Mouse (Mus musculus) heart, embryonic 12.5 days (tissue): ENCODE results near the gene Cox6b1. TPM values are rescaled to one million over a fixed set of nuclear protein-coding genes. Genes with fewer than 3 reads are reported as not detected.

ENCODE experiments used
- ATAC-seq: fragments of 200-750 bp; cut with Nextera tagmentation; 2 replicates; pipeline ENCODE4 v1.8.0; 2017; ENCODE audit warnings: moderate TSS enrichment, moderate library complexity; ENCODE audit not compliant: insufficient number of reproducible peaks, low FRiP score
- H3K27ac ChIP-seq: fragments of 300-500 bp; sonication (generic); 2 replicates; pipeline ENCODE4 v1.5.1; 2016; ENCODE audit warnings: mild to moderate bottlenecking, moderate library complexity; ENCODE audit not compliant: poor library complexity, severe bottlenecking
- H3K27me3 ChIP-seq: fragments of 300-500 bp; sonication (generic); replicated peaks from 2 replicates; pipeline ENCODE4 v1.6.1; 2016; ENCODE audit warnings: mild to moderate bottlenecking, moderate library complexity
- H3K36me3 ChIP-seq: fragments of 300-500 bp; sonication (generic); 2 replicates; pipeline ENCODE4 v1.6.1; 2016; ENCODE audit warnings: mild to moderate bottlenecking, moderate library complexity
- H3K4me1 ChIP-seq: fragments of 300-500 bp; sonication (generic); replicated peaks from 2 replicates; pipeline ENCODE4 v1.6.1; 2016; ENCODE audit warnings: mild to moderate bottlenecking
- H3K4me2 ChIP-seq: fragments of 300-500 bp; sonication (generic); 2 replicates; pipeline ENCODE4 v1.6.1; 2016; ENCODE audit warnings: mild to moderate bottlenecking, moderate library complexity
- H3K4me3 ChIP-seq: fragments of 300-500 bp; sonication (generic); 2 replicates; pipeline ENCODE4 v1.5.1; 2016; ENCODE audit warnings: mild to moderate bottlenecking
- H3K9ac ChIP-seq: fragments of 300-500 bp; sonication (generic); 2 replicates; pipeline ENCODE4 v1.6.1; 2016; ENCODE audit warnings: mild to moderate bottlenecking, moderate library complexity
- H3K9me3 ChIP-seq: fragments of 300-500 bp; sonication (generic); replicated peaks from 2 replicates; pipeline ENCODE4 v1.6.1; 2016; ENCODE audit warnings: mild to moderate bottlenecking, moderate library complexity
- WGBS: fragments of 180-500 bp; shearing (Covaris S2); methylation state at CpG from one replicate; pipeline ENCODE4 v1.1.7; 2016; 5-methylcytosine and 5-hydroxymethylcytosine counted together
- polyA plus RNA-seq: library from polyadenylated mRNA; unstranded; fragments of >200 nt; fragmentation: Nextera tagmentation; extraction: Ambion mirVana; gene quantifications from 2 replicates; pipeline ENCODE4 v1.2.1, GENCODE M21; 2016

The Cox6b1 gene
- polyA plus RNA-seq, 1 experiment from 2014 or later, result 1,831 TPM

DNA sequence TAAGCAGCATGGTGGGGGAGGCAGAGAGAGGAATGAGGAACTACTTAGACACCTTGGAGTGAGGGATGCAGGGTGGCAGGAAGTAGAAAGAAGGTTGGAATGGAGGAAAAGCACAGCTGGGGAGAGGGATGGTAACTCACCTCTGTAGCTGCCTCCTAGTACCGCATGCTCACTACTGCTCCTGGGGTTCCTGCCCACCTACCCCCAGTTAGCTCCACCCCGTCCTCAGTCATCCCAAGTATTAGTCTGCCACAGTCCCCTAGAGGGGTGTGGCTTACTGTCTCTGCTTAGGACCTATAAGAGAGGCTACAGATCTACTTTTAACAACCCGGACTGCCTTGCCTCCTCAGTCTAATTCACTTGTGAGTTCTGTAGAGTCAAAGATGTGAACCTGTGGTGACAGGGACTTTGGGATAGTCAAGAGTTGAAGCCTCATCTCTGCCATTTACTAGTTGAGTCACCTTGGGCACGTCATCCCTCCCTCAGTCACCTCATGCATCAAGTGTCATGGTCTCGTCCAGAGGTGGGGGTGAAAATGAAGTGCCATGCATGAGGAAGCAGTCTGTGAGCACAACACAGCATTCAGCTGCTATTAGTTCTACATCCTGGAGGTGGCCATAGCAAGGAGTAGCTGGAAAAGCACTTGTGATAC is 33.1 kb downstream of the Cox6b1 start:
- Histone ChIP-seq H3K36me3 (no peaks in the 10 kb centered on the region), H3K4me2 (no peak overlapping the region), H3K4me1 (peaks cover 5% of the 10 kb centered on the region; the same call in 1 of the 2 replicates), H3K9ac (no peak overlapping the region), H3K27ac (no peak overlapping the region), H3K4me3 (no peak overlapping the region), H3K27me3 (0 out of 2 replicates have a peak, but pooled peaks cover 17% of the 10 kb centered on the region), H3K9me3 (no peaks in the 10 kb centered on the region)
- no peak for ATAC-seq
- WGBS, result 37% methylated on average over 5 of the region's 5 CpGs

DNA sequence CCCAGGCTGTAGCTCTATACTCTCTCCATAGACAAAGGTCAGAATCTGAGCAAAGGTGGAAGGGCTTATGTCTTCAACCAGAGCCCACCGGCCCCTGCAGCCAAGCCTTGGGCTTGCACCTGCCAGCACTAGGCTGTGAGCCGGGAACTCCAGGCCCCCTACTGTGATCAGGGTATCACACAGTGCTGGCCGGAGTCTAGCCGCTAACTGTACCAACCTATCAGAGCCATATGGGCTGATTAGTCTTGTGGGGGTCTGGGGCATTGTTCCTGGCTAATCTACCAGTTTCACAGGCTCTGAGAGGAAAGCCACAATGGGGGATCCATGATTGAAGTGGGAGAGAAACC is 34.4 kb downstream of the Cox6b1 start:
- no peak overlapping the region for H3K4me3 ChIP-seq
- H3K27me3 ChIP-seq, result 0 out of 2 replicates have a peak, but pooled peaks cover 17% of the 10 kb centered on the region
- no peak overlapping the region for H3K9ac ChIP-seq
- H3K27ac ChIP-seq, result no peak overlapping the region
- no peaks in the 10 kb centered on the region for H3K9me3 ChIP-seq
- peaks cover 5% of the 10 kb centered on the region for H3K36me3 ChIP-seq
- whole genome bisulfite sequencing, result 39% methylated on average over 4 of the region's 4 CpGs
- H3K4me1 ChIP-seq, result peaks cover 15% of the 10 kb centered on the region
- H3K4me2 ChIP-seq, result no peak overlapping the region
- no peak for ATAC-seq

DNA sequence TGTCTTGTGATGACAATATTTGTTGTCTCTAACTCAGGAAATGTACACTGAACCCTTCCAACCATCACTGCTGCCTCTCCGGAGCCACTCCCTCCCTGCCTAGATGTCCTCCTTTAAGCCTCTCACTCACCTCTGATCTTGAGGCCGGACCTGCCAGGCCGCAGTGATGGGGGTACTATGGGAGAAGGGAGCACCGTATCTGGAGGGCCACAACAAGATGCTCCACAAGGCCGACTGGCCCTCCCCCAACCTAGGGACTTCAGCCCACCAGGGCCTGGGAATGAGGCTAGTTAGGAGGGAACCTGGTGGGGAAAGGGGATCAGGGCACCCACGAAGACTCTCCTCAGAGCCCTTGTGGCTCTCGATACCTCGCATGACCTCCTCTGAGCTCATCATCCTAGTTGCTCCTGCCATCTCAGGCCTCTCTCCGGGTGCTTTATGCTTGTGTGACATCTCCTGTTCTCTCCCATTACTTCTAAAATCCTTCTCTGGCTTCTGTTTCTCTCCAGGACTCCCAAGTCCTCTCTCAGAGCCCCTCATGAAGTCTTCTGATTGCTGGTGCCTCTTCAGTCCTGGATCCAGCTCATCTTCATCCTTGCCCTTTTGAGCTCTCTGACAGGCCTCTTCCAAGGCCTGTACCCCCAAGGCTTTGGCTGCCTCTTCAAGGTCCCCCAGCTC is 34.9 kb downstream of the Cox6b1 start:
- Histone ChIP-seq H3K27ac (no peak overlapping the region), H3K4me1 (peaks cover 16% of the 10 kb centered on the region), H3K36me3 (peaks cover 11% of the 10 kb centered on the region), H3K4me3 (no peak overlapping the region), H3K9ac (no peak overlapping the region), H3K4me2 (no peak overlapping the region), H3K9me3 (no peaks in the 10 kb centered on the region), H3K27me3 (0 out of 2 replicates have a peak, but pooled peaks cover 17% of the 10 kb centered on the region)
- 78% methylated on average over 9 of the region's 9 CpGs for WGBS
- no peak for ATAC-seq

- Histone ChIP-seq H3K36me3 (peaks cover 25% of the 10 kb centered on the region), H3K9me3 (no peaks in the 10 kb centered on the region), H3K4me2 (peak overlapping the region; percentile 93), H3K27me3 (0 out of 2 replicates have a peak, but pooled peaks cover 11% of the 10 kb centered on the region), H3K9ac (peak overlapping the region; percentile 92), H3K27ac (peak overlapping the region; percentile 89), H3K4me1 (peaks cover 16% of the 10 kb centered on the region), H3K4me3 (peak overlapping the region; percentile 82)
- WGBS, result 29% methylated on average over 40 of the region's 40 CpGs
- ATAC-seq, result peak; percentile 63
These were observed 36.3 kb downstream of the Cox6b1 start for GRCm38 (mm10) chr7:30589435-30590301.

DNA sequence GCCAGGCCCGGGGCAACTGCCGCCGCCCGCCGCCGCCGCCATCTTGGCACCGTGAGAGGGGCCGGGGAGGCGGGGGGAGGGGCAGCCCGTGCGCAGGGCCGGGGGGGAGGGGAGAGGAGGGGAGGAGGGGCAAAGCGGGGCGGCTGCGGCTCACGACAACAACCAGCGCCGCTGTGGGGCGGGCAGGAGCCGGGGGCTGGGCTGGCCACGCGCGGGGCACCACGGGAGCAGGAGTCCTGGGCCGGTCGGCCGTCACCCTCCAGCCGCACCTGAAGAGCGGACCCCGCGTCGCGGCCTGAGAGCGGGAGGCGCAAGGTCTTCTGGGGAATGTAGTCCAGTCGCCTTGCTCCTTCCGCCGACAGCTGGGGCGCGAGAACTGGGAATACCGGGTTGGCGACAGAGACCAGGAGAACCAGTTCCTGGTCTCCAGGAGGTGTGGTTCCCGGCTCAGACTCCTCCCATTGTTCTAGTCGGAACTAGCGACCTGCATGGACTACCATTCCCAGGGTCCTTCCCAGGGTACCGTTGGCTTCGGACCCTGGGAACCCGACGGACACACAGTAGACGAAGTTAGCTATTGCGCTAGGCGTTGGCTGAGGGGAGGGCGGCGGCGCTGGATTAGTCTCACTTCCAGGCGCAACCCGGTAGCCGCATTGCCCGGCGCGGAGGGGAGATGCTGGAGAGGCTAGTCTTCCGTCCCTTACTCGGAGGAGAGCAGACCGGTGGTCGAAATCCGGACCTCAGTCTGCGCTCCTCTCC is 37.1 kb downstream of the Cox6b1 start, which contains the start of gene Kmt2b:
TSS of gene Kmt2b (minus strand) at position 51 of the 759 bp plus-strand sequence.
- Histone ChIP-seq H3K9ac (peak within 1 kb of the TSS; percentile 92), H3K9me3 (no peaks in the 10 kb centered on the region), H3K4me3 (peak within 1 kb of the TSS; percentile 82), H3K27me3 (0 out of 2 replicates have a peak, but pooled peaks cover 4% of the 10 kb centered on the region), H3K4me1 (peaks cover 16% of the 10 kb centered on the region), H3K27ac (peak within 1 kb of the TSS; percentile 89), H3K4me2 (peak within 1 kb of the TSS; percentile 93), H3K36me3 (peaks cover 33% of the 10 kb centered on the region)
- peak; percentile 96 for ATAC-seq
- under 1% methylated on average over 54 of the region's 68 CpGs for WGBS

- WGBS, result under 1% methylated on average over 57 of the region's 67 CpGs
- H3K27ac ChIP-seq, result peak overlapping the region; percentile 89
These were observed 37.9 kb downstream of the Cox6b1 start for GRCm38 (mm10) chr7:30587842-30588667.

GRCm38 (mm10) chr7:30586455-30587020 is 39.4 kb downstream of the Cox6b1 start:
- WGBS, result 92% methylated on average over 28 of the region's 28 CpGs
- H3K9ac ChIP-seq, result peak overlapping the region; percentile 92; the same call in 1 of the 2 replicates

More at GRCm38 (mm10) chr7:30587842-30588667, 37.9 kb downstream of the Cox6b1 start:
- peak overlapping the region; percentile 92 for H3K9ac ChIP-seq
- H3K4me1 ChIP-seq, result peaks cover 16% of the 10 kb centered on the region
- H3K9me3 ChIP-seq, result no peaks in the 10 kb centered on the region
- H3K36me3 ChIP-seq, result peaks cover 41% of the 10 kb centered on the region
- 0 out of 2 replicates have a peak, but pooled peaks cover 4% of the 10 kb centered on the region for H3K27me3 ChIP-seq
- H3K4me3 ChIP-seq, result peak overlapping the region; percentile 82
- peak overlapping the region; percentile 93 for H3K4me2 ChIP-seq
- ATAC-seq, result peak; percentile 19

GRCm38 (mm10) chr7:30585170-30585569 is 40.8 kb downstream of the Cox6b1 start:
- Histone ChIP-seq H3K9me3 (no peaks in the 10 kb centered on the region), H3K4me1 (peaks cover 16% of the 10 kb centered on the region), H3K9ac (no peak overlapping the region), H3K36me3 (peaks cover 68% of the 10 kb centered on the region), H3K4me3 (no peak overlapping the region), H3K27me3 (no peaks in the 10 kb centered on the region), H3K27ac (no peak overlapping the region), H3K4me2 (no peak overlapping the region)
- 94% methylated on average over 7 of the region's 7 CpGs for WGBS
- no peak for ATAC-seq

More at GRCm38 (mm10) chr7:30586455-30587020, 39.4 kb downstream of the Cox6b1 start:
- H3K4me3 ChIP-seq, result peak overlapping the region; percentile 82; the same call in 1 of the 2 replicates
- ATAC-seq, result no peak
- no peak overlapping the region for H3K27ac ChIP-seq
- H3K9me3 ChIP-seq, result no peaks in the 10 kb centered on the region
- H3K27me3 ChIP-seq, result 0 out of 2 replicates have a peak, but pooled peaks cover 4% of the 10 kb centered on the region
- peaks cover 56% of the 10 kb centered on the region for H3K36me3 ChIP-seq
- peak overlapping the region; percentile 93; the same call in 1 of the 2 replicates for H3K4me2 ChIP-seq
- H3K4me1 ChIP-seq, result peaks cover 16% of the 10 kb centered on the region

DNA sequence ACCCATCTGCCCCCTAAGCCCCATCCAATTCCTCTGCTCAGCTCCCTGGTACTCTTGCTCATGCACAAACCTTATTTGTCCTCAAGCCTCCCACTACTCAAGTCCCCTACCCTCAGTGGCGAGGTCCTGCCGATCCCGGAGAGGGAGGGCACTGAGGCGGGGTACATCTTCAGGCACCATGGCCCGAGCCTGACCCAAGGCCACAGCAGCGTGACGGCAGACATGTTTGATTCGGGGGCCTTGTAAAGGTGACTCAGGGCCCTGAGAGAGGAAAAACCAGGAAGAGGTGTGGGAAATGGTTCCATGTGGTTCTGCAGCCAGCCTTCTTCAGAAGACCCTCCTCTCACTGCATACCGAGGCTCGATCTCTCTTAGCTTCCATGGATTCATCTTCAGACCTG is 41.6 kb downstream of the Cox6b1 start:
- Histone ChIP-seq H3K4me3 (no peak overlapping the region), H3K36me3 (peaks cover 76% of the 10 kb centered on the region), H3K27me3 (no peaks in the 10 kb centered on the region), H3K9ac (0 out of 2 replicates have a peak overlapping the region, but pooled peaks have one; percentile 2), H3K4me2 (no peak overlapping the region), H3K4me1 (peaks cover 10% of the 10 kb centered on the region), H3K27ac (no peak overlapping the region), H3K9me3 (no peaks in the 10 kb centered on the region)
- 96% methylated on average over 10 of the region's 10 CpGs for WGBS
- ATAC-seq, result no peak
